Mouse (Mus musculus) liver, embryonic 12.5 days (tissue): ENCODE data around the gene Mdfic. TPM values are rescaled to one million over a fixed set of nuclear protein-coding genes. Genes with fewer than 3 reads are reported as not detected.
A peak's percentile ranks its signal among the peaks of the same experiment; 100 is the strongest.
"Not testable (repeated sequence)": the region's sequence is repeated elsewhere in the genome, so short reads cannot be mapped to it uniquely, and the experiment has no call there.

Source experiments
- ATAC-seq: fragments of 200-750 bp; cut with Nextera tagmentation; 2 replicates; pipeline ENCODE4 v1.8.0; 2017; ENCODE audit warnings: moderate number of reproducible peaks, mild to moderate bottlenecking, moderate library complexity
- H3K27ac ChIP-seq: fragments of 300-500 bp; sonication (generic); 2 replicates; pipeline ENCODE4 v1.5.1; 2016; ENCODE audit warnings: mild to moderate bottlenecking
- H3K27me3 ChIP-seq: fragments of 300-500 bp; sonication (generic); replicated peaks from 2 replicates; pipeline ENCODE4 v1.6.1; 2016; ENCODE audit warnings: mild to moderate bottlenecking, moderate library complexity
- H3K36me3 ChIP-seq: fragments of 300-500 bp; sonication (generic); 2 replicates; pipeline ENCODE4 v1.6.1; 2016; ENCODE audit warnings: mild to moderate bottlenecking, moderate library complexity
- H3K4me1 ChIP-seq: fragments of 300-500 bp; sonication (generic); 2 replicates; pipeline ENCODE4 v1.6.1; 2016
- H3K4me2 ChIP-seq: fragments of 300-500 bp; sonication (generic); 2 replicates; pipeline ENCODE4 v1.6.1; 2016; ENCODE audit warnings: mild to moderate bottlenecking, moderate library complexity
- H3K4me3 ChIP-seq: fragments of 300-500 bp; sonication (generic); 2 replicates; pipeline ENCODE4 v1.5.1; 2016; ENCODE audit warnings: mild to moderate bottlenecking, moderate library complexity
- H3K9ac ChIP-seq: fragments of 300-500 bp; sonication (generic); 2 replicates; pipeline ENCODE4 v1.6.1; 2016; ENCODE audit warnings: mild to moderate bottlenecking, moderate library complexity
- H3K9me3 ChIP-seq: fragments of 300-500 bp; sonication (generic); replicated peaks from 2 replicates; pipeline ENCODE4 v1.6.1; 2016; ENCODE audit warnings: mild to moderate bottlenecking, moderate library complexity
- WGBS: fragments of 180-500 bp; shearing (Covaris S2); methylation state at CpG from one replicate; pipeline ENCODE4 v1.1.7; 2016; ENCODE audit not compliant: insufficient replicate concordance; 5-methylcytosine and 5-hydroxymethylcytosine counted together
- polyA plus RNA-seq: library from polyadenylated mRNA; unstranded; fragments of >200 nt; fragmentation: Nextera tagmentation; extraction: Ambion mirVana; gene quantifications from 2 replicates; pipeline ENCODE4 v1.2.1, GENCODE M21; 2016

Mdfic gene
- 1.9 and 2.0 TPM in 2 replicates for polyA plus RNA-seq

DNA sequence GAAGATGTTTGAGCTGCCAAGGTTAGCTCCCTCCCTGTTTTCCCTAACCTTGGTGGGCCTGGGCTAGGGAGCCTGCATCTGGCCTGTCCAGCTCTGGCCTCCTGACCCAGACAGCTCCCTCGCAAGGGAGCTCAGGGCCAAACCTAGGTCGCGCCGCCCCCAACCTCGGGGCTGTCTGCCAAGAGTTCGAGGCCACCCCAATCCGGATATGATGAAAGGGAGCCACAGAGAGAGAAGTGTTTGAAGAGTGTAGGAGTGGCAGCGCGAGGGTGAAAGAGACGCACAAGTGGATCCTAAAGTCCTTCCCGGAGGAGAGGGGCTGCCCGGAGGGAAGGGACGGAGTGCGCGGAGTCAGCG is at the start of gene Mdfic:
Gene Mdfic (plus strand): TSS at position 201 of the 357 bp plus-strand sequence.
- Histone ChIP-seq H3K27ac (no peak within 1 kb of the TSS), H3K9ac (peak within 1 kb of the TSS; percentile 63)

DNA sequence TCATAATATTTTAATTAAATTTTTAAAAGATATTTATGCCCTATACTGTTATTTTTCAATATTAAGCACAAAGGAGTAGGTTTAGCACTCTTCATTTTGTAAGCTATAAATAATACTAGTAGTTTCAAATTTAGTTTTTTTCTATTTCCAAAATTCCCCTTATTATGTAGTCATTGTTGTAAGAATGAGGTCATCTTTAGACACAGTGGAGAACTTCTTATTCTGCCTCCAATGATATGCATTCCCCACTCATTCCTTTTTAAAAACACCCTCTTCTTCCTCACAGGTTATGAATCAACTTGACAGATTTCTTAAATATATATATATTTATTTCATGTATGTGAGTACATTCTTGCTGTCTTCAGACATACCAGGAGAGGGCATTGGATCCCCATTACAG is 49.1 kb upstream of the Mdfic start:
- Histone ChIP-seq H3K27me3 (no peaks in the 10 kb centered on the region), H3K4me2 (no peak overlapping the region), H3K9me3 (no peaks in the 10 kb centered on the region), H3K36me3 (no peaks in the 10 kb centered on the region), H3K27ac (no peak overlapping the region), H3K9ac (no peak overlapping the region), H3K4me1 (no peaks in the 10 kb centered on the region), H3K4me3 (no peak overlapping the region)
- ATAC-seq: no peak

More for the DNA sequence above, at the start of gene Mdfic:
- Histone ChIP-seq H3K4me1 (no peaks in the 10 kb centered on the region), H3K27me3 (peaks cover 16% of the 10 kb centered on the region), H3K36me3 (no peaks in the 10 kb centered on the region), H3K4me2 (peak within 1 kb of the TSS; percentile 69), H3K4me3 (peak within 1 kb of the TSS; percentile 59), H3K9me3 (no peaks in the 10 kb centered on the region)
- WGBS: 5% methylated on average over 16 of the region's 16 CpGs
- peak; percentile 50 for ATAC-seq

DNA sequence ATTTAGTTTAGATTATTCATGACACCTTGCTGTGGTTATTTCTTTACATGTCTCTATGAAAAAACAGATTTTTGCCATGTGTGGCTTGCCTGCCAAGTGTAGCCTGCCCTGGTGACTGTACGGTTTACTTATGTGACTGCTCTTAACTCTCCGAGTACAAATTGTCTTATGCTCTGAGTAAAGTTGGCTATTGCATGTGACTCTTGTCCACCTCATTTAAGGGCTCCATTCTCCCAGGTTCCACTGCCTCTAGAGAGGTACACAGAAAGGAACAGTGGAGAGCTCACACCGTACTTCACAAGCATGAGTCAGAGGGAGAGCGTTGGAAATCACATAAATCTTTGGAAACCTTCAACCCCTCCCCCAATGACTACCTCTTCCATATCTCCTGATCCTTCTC is 10.4 kb upstream of the Mdfic start:
- Histone ChIP-seq H3K4me2 (no peak overlapping the region), H3K9ac (no peak overlapping the region), H3K4me3 (no peak overlapping the region), H3K4me1 (no peaks in the 10 kb centered on the region), H3K27me3 (no peaks in the 10 kb centered on the region), H3K36me3 (no peaks in the 10 kb centered on the region), H3K9me3 (no peaks in the 10 kb centered on the region), H3K27ac (no peak overlapping the region)
- 74% methylated on average over 4 of the region's 4 CpGs for WGBS
- no peak for ATAC-seq

DNA sequence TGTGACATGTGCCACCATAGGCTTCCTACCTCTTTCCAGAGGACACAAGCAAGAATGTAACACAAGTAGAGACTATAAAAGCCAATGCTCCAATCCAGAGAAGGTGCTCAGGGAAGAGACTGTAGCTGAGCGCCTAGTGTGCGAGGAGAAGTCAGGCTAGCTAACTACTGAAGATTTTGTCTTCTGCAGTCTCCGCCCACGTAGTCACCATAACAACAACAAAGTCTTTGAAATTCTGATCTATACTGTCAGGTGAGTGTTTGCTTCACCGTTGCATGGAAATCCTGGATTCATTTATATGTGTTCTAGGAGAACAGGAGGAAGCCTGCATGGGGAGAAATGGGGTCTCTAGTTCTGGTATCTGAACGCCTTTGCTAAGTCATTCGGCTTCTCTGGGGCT is 9.8 kb upstream of the Mdfic start:
- H3K4me1 ChIP-seq: no peaks in the 10 kb centered on the region
- ATAC-seq: no peak
- no peak overlapping the region for H3K4me3 ChIP-seq
- H3K4me2 ChIP-seq: no peak overlapping the region
- H3K9ac ChIP-seq: no peak overlapping the region
- H3K27me3 ChIP-seq: no peaks in the 10 kb centered on the region
- H3K36me3 ChIP-seq: no peaks in the 10 kb centered on the region
- 65% methylated on average over 7 of the region's 7 CpGs for WGBS
- H3K9me3 ChIP-seq: no peaks in the 10 kb centered on the region
- no peak overlapping the region for H3K27ac ChIP-seq

DNA sequence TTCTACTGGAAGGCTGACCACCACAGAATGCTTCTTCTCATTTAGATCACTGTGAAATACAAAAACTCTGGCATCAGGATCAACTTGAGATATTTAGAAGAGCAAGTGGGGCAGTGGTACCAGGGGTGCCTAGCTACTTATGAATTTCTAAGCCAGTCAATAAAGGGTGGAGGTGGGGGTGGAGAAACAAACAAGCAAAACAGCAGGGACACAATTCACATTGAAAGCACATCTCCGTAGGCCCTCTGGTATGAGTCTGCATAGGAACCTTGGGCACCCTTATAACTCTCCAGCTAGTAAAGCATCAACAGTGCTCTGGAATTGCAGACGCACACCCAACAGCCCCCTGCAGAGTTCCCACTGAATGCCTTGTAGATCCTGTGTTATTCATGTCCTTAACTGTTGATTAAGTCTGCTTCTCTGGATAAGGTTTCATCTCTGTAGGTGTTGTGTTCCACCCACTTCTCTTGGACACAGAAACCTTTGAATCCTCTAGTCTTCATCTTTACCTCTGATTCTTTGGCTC is 7.5 kb upstream of the Mdfic start:
- no peak overlapping the region for H3K4me2 ChIP-seq
- no peaks in the 10 kb centered on the region for H3K36me3 ChIP-seq
- H3K27me3 ChIP-seq: no peaks in the 10 kb centered on the region
- H3K4me3 ChIP-seq: no peak overlapping the region
- ATAC-seq: no peak
- no peaks in the 10 kb centered on the region for H3K9me3 ChIP-seq
- no peaks in the 10 kb centered on the region for H3K4me1 ChIP-seq
- no peak overlapping the region for H3K27ac ChIP-seq
- H3K9ac ChIP-seq: no peak overlapping the region
- 43% methylated on average over 2 of the region's 2 CpGs for WGBS

DNA sequence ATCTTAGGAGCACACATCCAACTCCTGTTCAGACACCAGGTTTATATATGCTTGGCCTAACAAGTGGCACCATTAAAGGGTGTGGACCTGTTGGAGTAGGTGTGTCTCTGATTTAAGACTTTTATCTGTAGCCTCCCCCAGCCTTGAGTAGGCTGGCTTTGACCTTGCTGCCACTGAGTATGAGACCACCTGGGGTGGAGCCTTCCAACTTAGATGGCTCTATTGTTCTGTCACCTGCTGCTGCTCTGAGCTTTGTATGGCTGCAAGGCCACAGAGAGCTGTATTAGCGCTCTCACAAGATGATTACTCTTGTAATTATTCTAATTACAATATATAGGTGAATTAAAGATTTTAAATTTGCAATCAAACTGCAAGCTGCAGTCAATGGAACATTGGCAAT is 6.4 kb upstream of the Mdfic start:
- not testable (repeated sequence) for H3K4me1 ChIP-seq, H3K4me2 ChIP-seq, H3K36me3 ChIP-seq, H3K9ac ChIP-seq, H3K9me3 ChIP-seq, ATAC-seq, H3K27ac ChIP-seq, H3K27me3 ChIP-seq, H3K4me3 ChIP-seq
- WGBS: 60% methylated on average over 1 of the region's 1 CpGs

DNA sequence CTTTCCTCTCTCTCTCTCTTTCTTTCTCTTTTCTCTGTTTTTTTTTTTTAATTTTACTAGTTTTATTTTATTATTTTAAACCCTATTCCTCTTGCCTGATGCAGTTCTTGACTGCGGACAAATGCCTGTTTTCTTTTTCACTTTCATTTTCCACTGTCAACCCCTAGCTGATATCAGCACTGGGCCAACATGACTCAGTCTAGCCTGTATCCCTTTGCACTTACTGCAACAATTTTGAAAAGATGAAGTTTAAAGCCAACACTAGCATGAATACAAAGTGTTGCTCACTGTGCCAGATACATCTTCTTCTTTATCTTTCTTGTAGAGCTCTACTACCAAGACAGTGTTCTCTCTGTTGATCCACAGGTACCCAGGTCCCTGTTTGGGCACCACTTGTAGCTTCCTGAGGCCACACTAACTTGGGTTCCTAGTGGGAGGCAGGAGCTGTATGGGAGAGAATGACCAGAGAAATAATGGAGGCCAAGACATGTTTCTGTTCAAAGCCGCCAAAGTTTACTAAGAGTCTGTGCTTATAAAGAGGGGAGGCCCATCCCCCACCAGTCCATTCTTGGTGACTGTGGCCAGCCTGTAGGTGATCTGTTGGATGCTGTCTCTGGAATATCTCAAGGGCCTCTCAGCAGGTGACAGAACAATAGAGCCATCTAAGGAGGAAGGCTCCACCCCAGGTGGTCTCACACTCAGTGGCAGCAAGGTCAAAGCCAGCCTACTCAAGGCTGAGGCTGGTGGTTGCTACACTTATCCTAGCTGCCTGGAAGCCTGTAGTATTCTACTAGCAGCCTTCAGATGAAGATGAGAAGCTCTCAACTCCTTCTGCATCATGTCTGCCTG is 5.2 kb upstream of the Mdfic start:
- Histone ChIP-seq H3K4me1 (no peaks in the 10 kb centered on the region), H3K27ac (no peak overlapping the region), H3K9ac (no peak overlapping the region), H3K9me3 (no peaks in the 10 kb centered on the region), H3K27me3 (peaks cover 2% of the 10 kb centered on the region; the same call in 1 of the 2 replicates), H3K4me2 (no peak overlapping the region), H3K4me3 (no peak overlapping the region), H3K36me3 (no peaks in the 10 kb centered on the region)
- 69% methylated on average over 2 of the region's 2 CpGs for WGBS
- no peak for ATAC-seq

DNA sequence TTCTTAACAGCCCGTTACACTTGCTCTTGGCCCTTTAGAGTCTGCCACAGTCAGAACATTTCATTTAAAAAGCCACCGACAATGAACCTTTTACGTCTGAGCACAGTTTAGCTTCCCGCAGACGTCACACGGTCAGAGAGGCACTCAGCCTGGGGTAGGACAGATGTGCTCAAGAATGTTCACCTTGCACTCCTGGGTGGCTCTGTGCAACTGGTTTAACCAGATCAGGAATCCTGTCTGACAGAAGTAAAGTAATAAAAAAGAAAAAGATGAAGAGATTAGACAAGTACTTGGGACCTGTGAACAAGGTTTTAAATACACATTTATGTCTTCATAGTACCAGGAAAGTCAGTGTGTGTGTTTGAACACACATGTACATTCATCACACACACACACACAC is 542 bp upstream of the Mdfic start:
- no peak for ATAC-seq
- no peak overlapping the region for H3K4me2 ChIP-seq

DNA sequence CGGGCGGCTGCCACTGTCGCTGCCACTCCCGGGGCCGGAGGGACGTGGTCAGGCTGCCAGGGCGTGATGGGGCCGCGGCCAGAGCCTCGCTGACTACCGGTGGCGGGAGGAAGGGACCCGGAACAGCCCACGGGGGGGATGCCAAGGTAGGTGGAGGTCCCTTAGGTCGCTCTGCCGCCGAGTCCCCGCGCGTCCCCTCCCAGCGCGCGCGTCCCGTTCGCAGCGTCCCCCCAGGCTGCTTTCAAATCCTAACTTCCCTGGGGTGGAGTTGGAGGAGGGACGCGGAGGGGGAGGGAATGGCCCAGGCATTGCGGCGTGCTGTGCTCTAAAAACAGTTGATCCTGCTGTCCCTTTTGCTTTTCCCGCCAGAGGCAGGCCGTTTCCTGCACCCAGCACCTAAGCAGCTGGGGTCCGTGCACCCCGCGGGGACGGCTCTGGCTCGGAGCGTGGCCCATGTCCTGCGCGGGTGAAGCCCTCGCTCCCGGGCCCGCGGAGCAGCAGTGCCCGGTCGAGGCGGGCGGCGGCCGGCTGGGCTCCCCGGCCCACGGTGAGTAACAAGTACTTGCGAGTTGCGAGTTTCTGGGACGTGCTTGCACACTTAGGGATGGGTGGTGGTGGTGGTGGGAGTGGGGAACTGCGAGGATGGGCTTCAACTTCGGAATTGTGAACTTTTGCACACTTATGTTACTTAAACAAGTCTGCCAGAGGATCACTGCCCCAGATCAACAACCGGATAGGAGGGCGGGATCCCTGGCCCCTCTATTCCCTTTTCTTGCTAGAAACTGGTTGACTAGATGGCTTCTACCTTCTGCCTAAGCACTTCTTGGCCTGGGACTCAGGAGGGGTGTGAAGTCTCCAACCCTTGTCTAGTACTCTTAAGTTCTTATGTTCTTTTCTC is 606 bp downstream of the Mdfic start:
- Histone ChIP-seq H3K9me3 (no peaks in the 10 kb centered on the region), H3K27me3 (peaks cover 16% of the 10 kb centered on the region), H3K4me1 (no peaks in the 10 kb centered on the region), H3K4me2 (peak overlapping the region; percentile 69), H3K4me3 (peak overlapping the region; percentile 59), H3K27ac (no peak overlapping the region), H3K9ac (peak overlapping the region; percentile 63), H3K36me3 (no peaks in the 10 kb centered on the region)
- WGBS: under 1% methylated on average over 60 of the region's 60 CpGs
- peak; percentile 64 for ATAC-seq

More for the DNA sequence above, 542 bp upstream of the Mdfic start:
- H3K27me3 ChIP-seq: peaks cover 16% of the 10 kb centered on the region
- no peak overlapping the region for H3K4me3 ChIP-seq
- H3K36me3 ChIP-seq: no peaks in the 10 kb centered on the region
- H3K9me3 ChIP-seq: no peaks in the 10 kb centered on the region
- H3K27ac ChIP-seq: no peak overlapping the region
- no peak overlapping the region for H3K9ac ChIP-seq
- H3K4me1 ChIP-seq: no peaks in the 10 kb centered on the region
- 74% methylated on average over 6 of the region's 6 CpGs for WGBS

DNA sequence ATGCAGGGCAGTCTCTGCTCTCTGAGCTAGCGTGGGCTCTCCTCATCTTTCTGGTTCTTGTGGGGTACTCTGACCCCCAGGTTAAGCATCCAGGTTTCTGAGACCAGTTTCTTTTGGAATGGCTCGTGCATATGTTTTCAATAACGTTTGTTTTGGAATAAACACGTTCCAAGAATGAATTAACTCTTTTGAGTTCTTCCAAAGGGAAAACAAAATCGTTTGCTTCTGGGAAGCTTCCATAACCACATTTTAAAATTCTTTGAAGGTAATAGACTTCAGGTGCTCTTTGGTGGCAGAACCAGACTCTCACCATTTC is 1.2 kb downstream of the Mdfic start:
- ATAC-seq: no peak
- Histone ChIP-seq H3K9me3 (no peaks in the 10 kb centered on the region), H3K9ac (peak overlapping the region; percentile 63; the same call in 1 of the 2 replicates), H3K36me3 (no peaks in the 10 kb centered on the region), H3K4me2 (peak overlapping the region; percentile 69), H3K27me3 (peaks cover 16% of the 10 kb centered on the region), H3K27ac (no peak overlapping the region), H3K4me3 (peak overlapping the region; percentile 59), H3K4me1 (no peaks in the 10 kb centered on the region)
- WGBS: 24% methylated on average over 5 of the region's 5 CpGs

DNA sequence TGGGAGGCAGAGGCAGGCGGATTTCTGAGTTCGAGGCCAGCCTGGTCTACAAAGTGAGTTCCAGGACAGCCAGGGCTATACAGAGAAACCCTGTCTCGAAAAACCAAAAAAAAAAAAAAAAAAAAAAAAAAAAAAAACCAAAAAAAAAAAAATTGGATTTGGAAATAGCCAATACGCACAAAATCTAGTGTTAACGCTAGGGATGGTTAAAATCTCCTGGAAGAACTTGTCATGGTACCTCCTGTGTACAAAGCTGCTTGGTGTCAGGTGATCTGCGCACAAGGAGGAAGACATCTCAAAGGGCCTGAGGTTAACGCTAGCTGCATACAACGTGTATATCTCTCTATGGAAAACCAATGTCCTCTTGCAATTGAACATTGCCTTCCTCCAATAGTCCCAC is 2.2 kb downstream of the Mdfic start:
- WGBS: 70% methylated on average over 7 of the region's 8 CpGs
- H3K4me2 ChIP-seq, H3K9ac ChIP-seq, H3K36me3 ChIP-seq, H3K4me3 ChIP-seq, H3K4me1 ChIP-seq, H3K9me3 ChIP-seq, ATAC-seq, H3K27ac ChIP-seq: not testable (repeated sequence)
- peaks cover 16% of the 10 kb centered on the region for H3K27me3 ChIP-seq

DNA sequence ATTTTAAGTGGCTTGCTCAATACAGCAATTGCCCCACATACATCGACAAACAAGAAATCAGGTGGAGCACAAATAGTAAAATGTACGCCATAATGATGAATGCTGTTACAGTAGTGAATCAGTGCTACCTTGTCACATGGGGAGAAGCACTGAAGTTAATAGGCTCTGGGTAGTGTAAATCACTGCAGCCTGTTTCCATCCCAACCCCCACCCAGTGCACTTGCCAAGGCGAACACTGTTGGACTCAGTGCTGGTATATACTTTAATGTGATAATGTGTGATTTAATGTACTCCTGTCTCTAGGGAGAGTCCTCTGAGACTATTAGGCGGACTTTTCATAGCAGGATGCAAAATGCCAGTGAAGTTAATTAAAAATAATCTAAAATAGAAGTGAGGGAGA is 3.8 kb downstream of the Mdfic start:
- Histone ChIP-seq H3K36me3 (no peaks in the 10 kb centered on the region), H3K27me3 (peaks cover 16% of the 10 kb centered on the region), H3K27ac (no peak overlapping the region), H3K9me3 (no peaks in the 10 kb centered on the region), H3K4me1 (no peaks in the 10 kb centered on the region), H3K4me2 (no peak overlapping the region), H3K9ac (no peak overlapping the region), H3K4me3 (no peak overlapping the region)
- no peak for ATAC-seq
- WGBS: 70% methylated on average over 4 of the region's 4 CpGs
